Mouse (Mus musculus): Measurements from ENCODE around the gene Atp13a1.

Atp13a1 gene

GRCm38 (mm10) chr8:69849899-69850298, 58.9 kb downstream of the Atp13a1 start:
- no peak for DNase-seq (ENCODE audit: low spot score in 2 of 2)

DNA sequence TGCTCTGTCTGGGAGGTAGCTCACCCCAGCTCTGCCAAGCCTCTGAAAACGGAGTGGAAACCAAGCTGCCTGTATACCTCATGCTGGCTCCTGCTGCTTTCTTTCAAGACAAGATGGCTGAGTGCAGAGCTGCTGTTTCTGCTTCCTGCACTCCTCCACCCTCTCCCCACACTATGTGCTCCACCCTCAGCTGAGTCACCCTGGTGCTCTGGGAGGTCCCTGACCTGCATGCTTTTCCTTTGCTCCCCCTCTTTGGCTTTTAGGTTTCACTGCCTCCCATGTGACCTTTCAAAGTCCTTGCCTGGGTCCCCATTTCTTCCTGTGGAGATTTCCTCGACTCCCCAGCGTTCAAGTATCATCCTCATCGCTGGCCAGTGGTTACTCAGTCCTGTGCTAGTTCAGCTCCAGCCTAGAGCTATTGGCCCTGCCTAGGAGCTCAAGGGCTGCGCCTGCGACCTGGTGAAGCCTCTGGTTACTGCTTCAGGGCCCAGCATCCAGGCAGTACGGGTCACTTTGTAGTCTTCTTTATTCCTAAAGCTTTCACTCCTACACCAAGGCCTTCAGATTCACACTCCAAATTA, 60.1 kb downstream of the Atp13a1 start:
- DNase-seq (ENCODE audit: low spot score in 2 of 2): no peak

GRCm38 (mm10) chr8:69853869-69854268, 62.9 kb downstream of the Atp13a1 start:
- DNase-seq (ENCODE audit: low spot score in 2 of 2): no peak

Measured in frontal cortex, postnatal 14 days (tissue).